Comparison of ENCODE assay signal across 8 mouse cellular contexts in the genomic region with DNA sequence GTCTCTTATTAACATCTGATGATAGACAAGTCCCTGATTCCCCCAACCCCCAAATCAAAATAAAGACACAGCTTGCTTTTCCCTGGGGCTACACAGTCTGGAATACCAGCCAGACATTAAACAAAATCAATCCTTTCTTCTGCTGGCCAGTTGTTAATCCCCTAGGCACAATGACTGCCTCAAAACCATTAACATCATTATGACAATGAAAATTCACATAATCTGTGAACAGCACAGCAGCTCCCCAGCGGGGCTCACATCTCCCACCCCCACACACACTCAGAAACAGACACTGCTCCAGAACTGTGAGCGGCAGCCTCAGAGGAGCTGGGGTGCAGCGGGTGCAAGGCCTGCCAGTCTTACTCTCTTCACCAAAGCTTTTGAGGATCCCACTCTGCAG. TPM values are rescaled to one million over a fixed set of nuclear protein-coding genes. Genes with fewer than 3 reads are reported as not detected.
DNase-seq lines count a peak whose midpoint lies in the region; ATAC-seq lines count a peak whose summit lies in the region.

No protein-coding gene starts in this region.

- H3K4me1 ChIP-seq in kidney, embryonic 14.5 days (ENCODE audit: control insufficient read depth, insufficient read depth, low read length), result peaks cover 28% of the 10 kb centered on the region
- H3K4me1 ChIP-seq in embryonic facial prominence, embryonic 14.5 days (ENCODE audit: control insufficient read depth, insufficient read depth, low read length), result peaks cover 15% of the 10 kb centered on the region
- H3K4me1 ChIP-seq in hindbrain, embryonic 13.5 days (replicated peaks), result peaks cover 63% of the 10 kb centered on the region
- H3K4me1 ChIP-seq in neural tube, embryonic 12.5 days, result peaks cover 46% of the 10 kb centered on the region

- 0 out of 2 replicates have a peak, but pooled peaks cover 2% of the 10 kb centered on the region for H3K36me3 ChIP-seq in kidney, embryonic 14.5 days (ENCODE audit: control insufficient read depth, insufficient read depth, low read length)
- no peaks in the 10 kb centered on the region for H3K36me3 ChIP-seq in embryonic facial prominence, embryonic 14.5 days (ENCODE audit: control insufficient read depth, insufficient read depth, low read length)
- no peaks in the 10 kb centered on the region for H3K36me3 ChIP-seq in hindbrain, embryonic 13.5 days
- no peaks in the 10 kb centered on the region for H3K36me3 ChIP-seq in neural tube, embryonic 12.5 days

- H3K27ac ChIP-seq in kidney, embryonic 14.5 days (ENCODE audit: low read depth, low read length), result no peak overlapping the region
- no peak overlapping the region for H3K27ac ChIP-seq in embryonic facial prominence, embryonic 14.5 days (replicated peaks; ENCODE audit: low read depth, low read length)
- peak overlapping the region; percentile 69 for H3K27ac ChIP-seq in hindbrain, embryonic 13.5 days
- no peak overlapping the region for H3K27ac ChIP-seq in neural tube, embryonic 12.5 days

- H3K9me3 ChIP-seq in kidney, embryonic 14.5 days (ENCODE audit: control insufficient read depth, low read length), result no peaks in the 10 kb centered on the region
- no peaks in the 10 kb centered on the region for H3K9me3 ChIP-seq in embryonic facial prominence, embryonic 14.5 days (ENCODE audit: control insufficient read depth, low read length)
- no peaks in the 10 kb centered on the region for H3K9me3 ChIP-seq in hindbrain, embryonic 13.5 days
- H3K9me3 ChIP-seq in neural tube, embryonic 12.5 days, result no peaks in the 10 kb centered on the region

- no peak for ATAC-seq in kidney, embryonic 14.5 days (ENCODE audit: low FRiP score, low TSS enrichment)
- ATAC-seq in embryonic facial prominence, embryonic 14.5 days (ENCODE audit: low read depth), result no peak
- ATAC-seq in hindbrain, embryonic 13.5 days (ENCODE audit: low FRiP score), result no peak
- ATAC-seq in neural tube, embryonic 12.5 days (ENCODE audit: low FRiP score, low read depth), result no peak
- no peak for ATAC-seq in erythroid progenitor cell, adult 5-6 weeks (replicated peaks; ENCODE audit: low FRiP score, poor library complexity, severe bottlenecking)

- intact Hi-C loops in left cerebral cortex, postnatal 36 days (cut with DNase I), result loop anchor here (2.0 to 10.0 kb wide), 3 partner anchors 44 to 233 kb away; a partner anchor contains a TSS

- no peak for DNase-seq in kidney, adult 9 months
- DNase-seq in embryonic facial prominence, embryonic 14.5 days (ENCODE audit: low spot score), result no peak
- DNase-seq in cerebellum, adult 9-11 months, result no peak
- no peak for DNase-seq in left cerebral cortex, postnatal 36 days (ENCODE audit: low spot score in 2 of 2)

- no peak overlapping the region for H3K9ac ChIP-seq in kidney, embryonic 14.5 days (ENCODE audit: low read depth, low read length)
- H3K9ac ChIP-seq in embryonic facial prominence, embryonic 14.5 days (ENCODE audit: low read depth, low read length), result peak overlapping the region; percentile 19; the same call in 1 of the 2 replicates
- H3K9ac ChIP-seq in hindbrain, embryonic 13.5 days, result peak overlapping the region; percentile 51
- H3K9ac ChIP-seq in neural tube, embryonic 12.5 days, result no peak overlapping the region

- 0 out of 2 replicates have a peak overlapping the region, but pooled peaks have one; percentile 4 for H3K4me2 ChIP-seq in kidney, embryonic 14.5 days (replicated peaks; ENCODE audit: low read depth, low read length)
- H3K4me2 ChIP-seq in embryonic facial prominence, embryonic 14.5 days (ENCODE audit: low read depth, low read length), result peak overlapping the region; percentile 31
- H3K4me2 ChIP-seq in hindbrain, embryonic 13.5 days, result peak overlapping the region; percentile 35
- peak overlapping the region; percentile 48 for H3K4me2 ChIP-seq in neural tube, embryonic 12.5 days (replicated peaks)

- H3K27me3 ChIP-seq in kidney, embryonic 14.5 days (ENCODE audit: control insufficient read depth, insufficient read depth, low read length), result no peaks in the 10 kb centered on the region
- no peaks in the 10 kb centered on the region for H3K27me3 ChIP-seq in embryonic facial prominence, embryonic 14.5 days (replicated peaks; ENCODE audit: control insufficient read depth, insufficient read depth, low read length)
- no peaks in the 10 kb centered on the region for H3K27me3 ChIP-seq in hindbrain, embryonic 13.5 days
- no peaks in the 10 kb centered on the region for H3K27me3 ChIP-seq in neural tube, embryonic 12.5 days (replicated peaks)

- 76% methylated on average over 3 of the region's 3 CpGs for WGBS in kidney, embryonic 14.5 days
- WGBS in embryonic facial prominence, embryonic 14.5 days, result 37% methylated on average over 3 of the region's 3 CpGs
- 29% methylated on average over 3 of the region's 3 CpGs for WGBS in hindbrain, embryonic 13.5 days
- 50% methylated on average over 3 of the region's 3 CpGs for WGBS in neural tube, embryonic 12.5 days

- no peak overlapping the region for H3K4me3 ChIP-seq in kidney, embryonic 14.5 days (ENCODE audit: low read length)
- H3K4me3 ChIP-seq in embryonic facial prominence, embryonic 14.5 days (ENCODE audit: low read depth, low read length), result peak overlapping the region; percentile 3; the same call in 1 of the 2 replicates
- H3K4me3 ChIP-seq in hindbrain, embryonic 13.5 days, result no peak overlapping the region; the same call in 1 of the 2 replicates
- H3K4me3 ChIP-seq in neural tube, embryonic 12.5 days, result no peak overlapping the region

RNA-seq across cellular contexts. Expression of a gene that starts 3.2 kb away (rescaled TPM):
- 7.9 and 9.1 TPM in 2 replicates for polyA plus RNA-seq in kidney, embryonic 14.5 days (2014; fragmentation: Nextera tagmentation; extraction: Ambion mirVana)
- polyA plus RNA-seq in embryonic facial prominence, embryonic 14.5 days (2014; fragmentation: Nextera tagmentation; extraction: Ambion mirVana), result 7.8 and 8.6 TPM in 2 replicates
- polyA plus RNA-seq in hindbrain, embryonic 13.5 days (2015; fragmentation: Nextera tagmentation; extraction: Ambion mirVana), result 4.7 and 5.0 TPM in 2 replicates
- 6.3 and 6.6 TPM in 2 replicates for polyA plus RNA-seq in neural tube, embryonic 12.5 days (2016; fragmentation: Nextera tagmentation; extraction: Ambion mirVana)
- total RNA-seq in left cerebral cortex, postnatal 36 days (2021), result 10 to 100 TPM; 47.5 to 52.3 TPM
- total RNA-seq in erythroid progenitor cell, adult 5-6 weeks (2015; ENCODE audit: low replicate concordance), result 0.36 and 2.9 TPM in 2 replicates
- total RNA-seq in erythroid progenitor cell, adult 5-6 weeks (2017; ENCODE audit: low replicate concordance), result 0.13 and 1.5 TPM in 2 replicates

Comparison
In these comparisons a context has a peak if more than half of its experiments do, and no peak if none do; other contexts are left out.
1. H3K9ac ChIP-seq: peak in embryonic facial prominence, embryonic 14.5 days (single experiment) and hindbrain, embryonic 13.5 days (single experiment); none in kidney, embryonic 14.5 days (single experiment) and neural tube, embryonic 12.5 days (single experiment).
2. Peak in every context shown above with its lines, with median percentiles within 50 percentile points of each other: H3K4me2 ChIP-seq.